Mouse (Mus musculus) heart, adult 2 months (tissue): ENCODE results near the gene F12. TPM values are rescaled to one million over a fixed set of nuclear protein-coding genes. Genes with fewer than 3 reads are reported as not detected.

Experiments used
- DNase-seq, 2 experiments: peaks; one replicate each; pipeline ENCODE4 v3.0.0; 2021
- H3K27ac ChIP-seq: fragments of 200-600 bp; 2 replicates; pipeline ENCODE4 v1.8.1; 2022
- H3K27me3 ChIP-seq: fragments of 200-500 bp; 2 replicates; pipeline ENCODE4 v1.6.1; 2012; ENCODE audit warnings: mild to moderate bottlenecking, low read length, inconsistent platforms, mixed read lengths; ENCODE audit not compliant: control insufficient read depth, insufficient read depth
- H3K36me3 ChIP-seq: fragments of 200-500 bp; 2 replicates; pipeline ENCODE4 v1.6.1; 2012; ENCODE audit warnings: low read length, inconsistent platforms; ENCODE audit not compliant: control insufficient read depth, insufficient read depth
- H3K4me1 ChIP-seq: fragments of 200-500 bp; 2 replicates; pipeline ENCODE4 v1.6.1; 2011; ENCODE audit warnings: low read length; ENCODE audit not compliant: control insufficient read depth, insufficient read depth
- H3K4me3 ChIP-seq: fragments of 200-600 bp; 2 replicates; pipeline ENCODE4 v1.8.1; 2022
- H3K79me2 ChIP-seq: fragments of 200-500 bp; replicated peaks from 2 replicates; pipeline ENCODE4 v1.6.1; 2012; ENCODE audit warnings: mild to moderate bottlenecking, inconsistent platforms, low read length, moderate library complexity, mixed read lengths; ENCODE audit not compliant: control insufficient read depth, insufficient read depth
- H3K9ac ChIP-seq: fragments of 200-500 bp; 2 replicates; pipeline ENCODE4 v1.6.1; 2012; ENCODE audit warnings: low read depth, mild to moderate bottlenecking, control low read depth, inconsistent platforms, low read length, mixed read lengths
- CTCF ChIP-seq: fragments of 200-600 bp; IDR thresholded peaks from 2 replicates; pipeline ENCODE4 v1.8.1; 2022; ENCODE audit warnings: antibody characterized with exemption, mild to moderate bottlenecking, moderate library complexity
- EP300 ChIP-seq: fragments of 200-500 bp; IDR thresholded peaks from 2 replicates; pipeline ENCODE4 v1.6.1; 2011; ENCODE audit warnings: low read depth, low read length, control low read depth; ENCODE audit not compliant: insufficient read depth
- POLR2A ChIP-seq: fragments of 200-500 bp; IDR thresholded peaks from 2 replicates; pipeline ENCODE4 v1.6.1; 2011; ENCODE audit warnings: mild to moderate bottlenecking, low read depth, low read length, control low read depth; ENCODE audit not compliant: insufficient read depth
- WGBS: fragments of 180-500 bp; shearing (Covaris S2); methylation state at CpG from one replicate; pipeline ENCODE4 v1.1.7; 2018; 5-methylcytosine and 5-hydroxymethylcytosine counted together
- intact Hi-C: fragments of 180-260 bp; cut with DNase I; formaldehyde crosslinking; loops from one replicate; pipeline ENCODE4 v1.15.1; 2025
- polyA plus RNA-seq: library from polyadenylated mRNA; depleted of rRNA; stranded (reverse); fragments of >200 nt; gene quantifications from 2 replicates; pipeline ENCODE4 v1.2.3, GENCODE M21; 2012
- total RNA-seq, 2 experiments: library from RNA; stranded (reverse); gene quantifications; 2 replicates each; pipeline ENCODE4 v1.2.3; 2021

The F12 gene
- total and polyA plus RNA-seq, 3 experiments, result not detected

- no peak for DNase-seq
- Histone ChIP-seq H3K27me3 (no peaks in the 10 kb centered on the region), H3K79me2 (no peaks in the 10 kb centered on the region), H3K4me1 (no peaks in the 10 kb centered on the region), H3K36me3 (no peaks in the 10 kb centered on the region), H3K4me3 (no peak overlapping the region), H3K27ac (no peak overlapping the region), H3K9ac (no peak overlapping the region)
- 60% methylated on average over 5 of the region's 5 CpGs for WGBS
- intact Hi-C loops, result no loop called here
- TF ChIP-seq EP300, result no peak
- TF ChIP-seq POLR2A, result no peak
- TF ChIP-seq CTCF, result no peak
These were observed 39.3 kb upstream of the F12 start for GRCm38 (mm10) chr13:55465830-55466440.

- WGBS, result 31% methylated on average over 3 of the region's 3 CpGs
- Histone ChIP-seq H3K9ac (no peak overlapping the region), H3K27me3 (no peaks in the 10 kb centered on the region), H3K4me1 (no peaks in the 10 kb centered on the region), H3K36me3 (no peaks in the 10 kb centered on the region), H3K27ac (no peak overlapping the region), H3K4me3 (no peak overlapping the region), H3K79me2 (no peaks in the 10 kb centered on the region)
- TF ChIP-seq EP300, result no peak
- no peak for TF ChIP-seq CTCF
- TF ChIP-seq POLR2A, result no peak
- DNase-seq, result no peak
- intact Hi-C loops, result no loop called here
These were observed 38.6 kb upstream of the F12 start for GRCm38 (mm10) chr13:55465184-55465583.

- TF ChIP-seq CTCF (no peak), POLR2A (no peak), EP300 (no peak)
These were observed 37.7 kb upstream of the F12 start, which contains the start of gene Prr7 for GRCm38 (mm10) chr13:55464027-55464884. Gene Prr7, plus strand, starts transcription at chr13:55464267.

GRCm38 (mm10) chr13:55463399-55464026, 36.9 kb upstream of the F12 start:
- DNase-seq, result no peak
- TF ChIP-seq EP300 (no peak), CTCF (no peak), POLR2A (no peak)
- no peak overlapping the region for H3K9ac ChIP-seq
- H3K79me2 ChIP-seq, result no peaks in the 10 kb centered on the region
- intact Hi-C loops, result no loop called here
- peak overlapping the region; percentile 58; the same call in 1 of the 2 replicates for H3K4me3 ChIP-seq
- WGBS, result 24% methylated on average over 14 of the region's 14 CpGs
- H3K27me3 ChIP-seq, result no peaks in the 10 kb centered on the region
- H3K4me1 ChIP-seq, result no peaks in the 10 kb centered on the region
- H3K27ac ChIP-seq, result no peak overlapping the region
- H3K36me3 ChIP-seq, result no peaks in the 10 kb centered on the region

More at GRCm38 (mm10) chr13:55464027-55464884, 37.7 kb upstream of the F12 start, which contains the start of gene Prr7:
- no peaks in the 10 kb centered on the region for H3K4me1 ChIP-seq
- peak within 1 kb of the TSS; percentile 48; the same call in 1 of the 2 replicates for H3K27ac ChIP-seq
- peak within 1 kb of the TSS; percentile 56 for H3K9ac ChIP-seq
- DNase-seq, result peak; percentile 58 to 62
- intact Hi-C loops, result no loop called here
- H3K79me2 ChIP-seq, result no peaks in the 10 kb centered on the region
- H3K36me3 ChIP-seq, result no peaks in the 10 kb centered on the region
- under 1% methylated on average over 81 of the region's 84 CpGs for WGBS
- H3K27me3 ChIP-seq, result no peaks in the 10 kb centered on the region
- peak within 1 kb of the TSS; percentile 58 for H3K4me3 ChIP-seq

- H3K4me1 ChIP-seq, result no peaks in the 10 kb centered on the region
- TF ChIP-seq POLR2A (no peak), EP300 (no peak), CTCF (no peak)
- intact Hi-C loops, result no loop called here
- no peak for DNase-seq
- WGBS, result 73% methylated on average over 2 of the region's 2 CpGs
- no peaks in the 10 kb centered on the region for H3K27me3 ChIP-seq
- no peaks in the 10 kb centered on the region for H3K36me3 ChIP-seq
- H3K27ac ChIP-seq, result no peak overlapping the region
- H3K9ac ChIP-seq, result no peak overlapping the region
- no peaks in the 10 kb centered on the region for H3K79me2 ChIP-seq
- H3K4me3 ChIP-seq, result no peak overlapping the region
These were observed 36.4 kb upstream of the F12 start for GRCm38 (mm10) chr13:55462965-55463364.
